Mouse (Mus musculus): Measurements from ENCODE around the gene Sertad4.

GRCm38 (mm10) chr1:192796201-192797010 lies 59.1 kb downstream of the Sertad4 start:
- TF ChIP-seq POLR2A (IDR thresholded peaks at IDR 0.05; ENCODE audit: low read depth, low read length) (no peak), CTCF (IDR thresholded peaks at IDR 0.05; ENCODE audit: borderline replicate concordance, insufficient read depth, low read length) (no peak)

All from embryonic fibroblast, embryonic 13.5 days (primary cell).